Mouse (Mus musculus): ENCODE results near the gene Tfap4. TPM values are rescaled to one million over a fixed set of nuclear protein-coding genes. Genes with fewer than 3 reads are reported as not detected.

Gene Tfap4
- polyA plus RNA-seq, 1 experiment = 1.9 TPM

GRCm38 (mm10) chr16:4500598-4501385, 58.9 kb downstream of the Tfap4 start:
- Histone ChIP-seq H3K4me3 (ENCODE audit: control insufficient read depth, low read depth, low read length) (no peak overlapping the region), H3K36me3 (ENCODE audit: control insufficient read depth, insufficient read depth, low read length) (no peaks in the 10 kb centered on the region), H3K27me3 (ENCODE audit: control insufficient read depth, insufficient read depth, low read length) (no peaks in the 10 kb centered on the region), H3K4me1 (ENCODE audit: control insufficient read depth, insufficient read depth, low read length) (peaks cover 6% of the 10 kb centered on the region; the same call in 1 of the 2 replicates), H3K27ac (ENCODE audit: control insufficient read depth, insufficient read depth, low read depth, low read length) (no peak overlapping the region)
- no peak for TF ChIP-seq CTCF (IDR thresholded peaks at IDR 0.05; ENCODE audit: control insufficient read depth, insufficient read depth, insufficient replicate concordance, low read depth, low read length)
- TF ChIP-seq POLR2A (IDR thresholded peaks at IDR 0.05; ENCODE audit: control insufficient read depth, low read depth, low read length) = no peak

- H3K4me3 ChIP-seq (ENCODE audit: control insufficient read depth, low read depth, low read length) = no peak overlapping the region
- H3K4me1 ChIP-seq (ENCODE audit: control insufficient read depth, insufficient read depth, low read length) = peaks cover 6% of the 10 kb centered on the region; the same call in 1 of the 2 replicates
- H3K27ac ChIP-seq (ENCODE audit: control insufficient read depth, insufficient read depth, low read depth, low read length) = no peak overlapping the region
- no peak for TF ChIP-seq POLR2A (IDR thresholded peaks at IDR 0.05; ENCODE audit: control insufficient read depth, low read depth, low read length)
- no peak for TF ChIP-seq CTCF (IDR thresholded peaks at IDR 0.05; ENCODE audit: control insufficient read depth, insufficient read depth, insufficient replicate concordance, low read depth, low read length)
- no peaks in the 10 kb centered on the region for H3K27me3 ChIP-seq (ENCODE audit: control insufficient read depth, insufficient read depth, low read length)
- H3K36me3 ChIP-seq (ENCODE audit: control insufficient read depth, insufficient read depth, low read length) = no peaks in the 10 kb centered on the region
Observed at GRCm38 (mm10) chr16:4497762-4498607, 61.7 kb downstream of the Tfap4 start.

- no peak for TF ChIP-seq POLR2A (IDR thresholded peaks at IDR 0.05; ENCODE audit: control insufficient read depth, low read depth, low read length)
- TF ChIP-seq CTCF (IDR thresholded peaks at IDR 0.05; ENCODE audit: control insufficient read depth, insufficient read depth, insufficient replicate concordance, low read depth, low read length) = no peak
- no peak overlapping the region for H3K4me3 ChIP-seq (ENCODE audit: control insufficient read depth, low read depth, low read length)
- H3K36me3 ChIP-seq (ENCODE audit: control insufficient read depth, insufficient read depth, low read length) = no peaks in the 10 kb centered on the region
- H3K27ac ChIP-seq (ENCODE audit: control insufficient read depth, insufficient read depth, low read depth, low read length) = no peak overlapping the region
- peaks cover 6% of the 10 kb centered on the region; the same call in 1 of the 2 replicates for H3K4me1 ChIP-seq (ENCODE audit: control insufficient read depth, insufficient read depth, low read length)
- H3K27me3 ChIP-seq (ENCODE audit: control insufficient read depth, insufficient read depth, low read length) = no peaks in the 10 kb centered on the region
Observed at GRCm38 (mm10) chr16:4496470-4496869, 63.2 kb downstream of the Tfap4 start.

- no peak overlapping the region for H3K27ac ChIP-seq (ENCODE audit: control insufficient read depth, insufficient read depth, low read depth, low read length)
- no peaks in the 10 kb centered on the region for H3K27me3 ChIP-seq (ENCODE audit: control insufficient read depth, insufficient read depth, low read length)
- no peaks in the 10 kb centered on the region for H3K36me3 ChIP-seq (ENCODE audit: control insufficient read depth, insufficient read depth, low read length)
- no peak for TF ChIP-seq POLR2A (IDR thresholded peaks at IDR 0.05; ENCODE audit: control insufficient read depth, low read depth, low read length)
- no peak for TF ChIP-seq CTCF (IDR thresholded peaks at IDR 0.05; ENCODE audit: control insufficient read depth, insufficient read depth, insufficient replicate concordance, low read depth, low read length)
- H3K4me1 ChIP-seq (ENCODE audit: control insufficient read depth, insufficient read depth, low read length) = peaks cover 4% of the 10 kb centered on the region; the same call in 1 of the 2 replicates
- H3K4me3 ChIP-seq (ENCODE audit: control insufficient read depth, low read depth, low read length) = no peak overlapping the region
Observed at GRCm38 (mm10) chr16:4495861-4496260, 63.8 kb downstream of the Tfap4 start.

Other genes starting within 250 kb of the Tfap4 start
- gene Adcy9, start 139.4 kb downstream of the Tfap4 start, polyA plus RNA-seq (2012; rRNA removed) = 3.3 and 3.4 TPM in 2 replicates
- gene Srl, start 18.0 kb downstream of the Tfap4 start, polyA plus RNA-seq (2012; rRNA removed) = 2.2 and 6.1 TPM in 2 replicates
- gene Glis2, start 34.9 kb upstream of the Tfap4 start, polyA plus RNA-seq (2012; rRNA removed) = 3.7 and 4.2 TPM in 2 replicates
- 104 and 114 TPM in 2 replicates for gene Pam16, start 65.1 kb upstream of the Tfap4 start, polyA plus RNA-seq (2012; rRNA removed)
- gene Vasn, start 80.1 kb upstream of the Tfap4 start, polyA plus RNA-seq (2012; rRNA removed) = 13.5 and 15.9 TPM in 2 replicates
- gene Dnaja3, start 80.1 kb upstream of the Tfap4 start, polyA plus RNA-seq (2012; rRNA removed) = 26.7 and 28.0 TPM in 2 replicates
- 17.2 and 17.4 TPM in 2 replicates for gene Coro7, start 119.9 kb upstream of the Tfap4 start, polyA plus RNA-seq (2012; rRNA removed)
- gene Nmral1, start 159.5 kb upstream of the Tfap4 start, polyA plus RNA-seq (2012; rRNA removed) = 1.8 and 2.2 TPM in 2 replicates
- gene Hmox2, start 166.5 kb upstream of the Tfap4 start, polyA plus RNA-seq (2012; rRNA removed) = 538 and 552 TPM in 2 replicates
- 55.2 and 57.0 TPM in 2 replicates for gene Cdip1, start 230.4 kb upstream of the Tfap4 start, polyA plus RNA-seq (2012; rRNA removed)